Mouse (Mus musculus): ENCODE measurements at regions not wholly inside any gene's neighbourhood (a gene's known extent, or its start where the extent isn't known, plus 50 kb on each side); places are given as distances from the start of the nearest gene placed in this dataset.
A peak's percentile ranks its signal among the peaks of the same experiment; 100 is the strongest.
"Not testable (repeated sequence)": the region's sequence is repeated elsewhere in the genome, so short reads cannot be mapped to it uniquely, and the experiment has no call there.

DNA sequence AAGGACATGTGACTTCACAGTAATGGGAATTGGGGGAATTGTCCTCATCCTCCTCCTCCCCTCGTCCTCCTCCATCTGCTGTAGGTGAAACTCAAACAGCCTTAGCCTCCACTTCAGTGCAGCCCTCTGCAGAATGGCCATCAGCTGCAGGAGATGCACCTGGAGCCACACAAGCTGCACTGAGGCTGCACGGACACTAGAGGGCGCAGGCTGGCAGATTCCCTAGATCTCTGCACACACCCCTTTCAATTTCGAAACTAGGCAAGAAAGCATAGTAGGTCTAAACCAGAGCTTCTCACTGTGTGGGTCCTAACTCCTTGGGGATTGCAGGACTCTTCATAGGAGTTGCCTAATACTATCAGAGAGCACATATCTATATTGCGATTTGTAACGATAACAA is 106.2 kb upstream of the Asap2 start:
- H3K9me3 ChIP-seq (ENCODE audit: control insufficient read depth, low read length); H3K9ac ChIP-seq (ENCODE audit: low read length); H3K4me3 ChIP-seq (ENCODE audit: low read depth, low read length); H3K4me1 ChIP-seq (replicated peaks; ENCODE audit: control insufficient read depth, insufficient read depth, low read length); H3K27ac ChIP-seq (ENCODE audit: low read depth, low read length); H3K4me2 ChIP-seq (ENCODE audit: low read depth, low read length, severe bottlenecking); ATAC-seq (replicated peaks; ENCODE audit: low FRiP score); DNase-seq (ENCODE audit: low spot score); H3K27me3 ChIP-seq (ENCODE audit: control insufficient read depth, insufficient read depth, low read length); H3K36me3 ChIP-seq (ENCODE audit: control insufficient read depth, insufficient read depth, low read length): not testable (repeated sequence)
- WGBS: 72% methylated on average over 6 of the region's 6 CpGs

DNA sequence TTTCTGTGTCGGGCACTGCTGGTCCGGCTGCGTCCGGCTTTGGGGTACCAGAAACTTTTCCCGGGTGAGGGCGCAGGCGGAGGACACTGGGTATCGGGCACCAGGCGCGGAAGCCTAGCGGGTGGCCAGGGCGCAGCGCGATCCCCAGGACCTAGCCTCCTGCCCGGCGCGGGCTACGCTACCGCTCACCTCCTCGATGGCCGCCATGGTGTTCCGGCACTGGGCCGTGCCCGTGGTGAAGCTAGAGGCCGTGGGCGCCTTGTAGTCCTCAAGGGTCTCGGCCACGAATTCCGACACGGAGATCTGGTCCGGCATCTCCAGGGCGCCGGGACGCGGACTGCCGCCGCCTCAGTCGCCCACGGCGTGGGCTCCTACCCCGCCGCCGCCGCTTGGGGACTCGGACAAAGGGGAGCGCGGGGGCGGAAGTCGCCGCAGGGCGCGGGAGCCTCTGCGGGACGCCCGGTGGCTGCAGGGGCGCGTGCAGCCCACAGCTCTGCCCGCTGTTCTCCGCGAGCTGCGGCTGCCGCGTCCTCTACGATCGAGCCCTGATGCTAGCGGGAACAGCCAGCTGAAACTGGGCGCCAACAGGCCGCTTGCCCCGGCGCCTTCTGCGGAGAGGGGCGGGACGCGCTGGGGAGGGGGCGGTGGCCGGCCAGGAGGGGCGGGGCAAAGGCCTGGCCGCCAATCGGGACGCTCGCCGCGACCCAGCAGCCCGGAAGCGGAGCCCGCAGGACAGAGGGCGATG is 69.4 kb upstream of the Asap2 start:
- peak overlapping the region; percentile 76 for H3K27ac ChIP-seq (ENCODE audit: low read depth, low read length)
- ATAC-seq (replicated peaks; ENCODE audit: low FRiP score): peak; percentile 100
- H3K36me3 ChIP-seq (ENCODE audit: control insufficient read depth, insufficient read depth, low read length); H3K9me3 ChIP-seq (ENCODE audit: control insufficient read depth, low read length); H3K27me3 ChIP-seq (ENCODE audit: control insufficient read depth, insufficient read depth, low read length); H3K4me1 ChIP-seq (replicated peaks; ENCODE audit: control insufficient read depth, insufficient read depth, low read length): not testable (repeated sequence)
- peak overlapping the region; percentile 42 for H3K4me2 ChIP-seq (ENCODE audit: low read depth, low read length, severe bottlenecking)
- peak overlapping the region; percentile 73 for H3K4me3 ChIP-seq (ENCODE audit: low read depth, low read length)
- WGBS: under 1% methylated on average over 75 of the region's 87 CpGs
- peak; percentile 91 for DNase-seq (ENCODE audit: low spot score)
- peak overlapping the region; percentile 88 for H3K9ac ChIP-seq (ENCODE audit: low read length)

DNA sequence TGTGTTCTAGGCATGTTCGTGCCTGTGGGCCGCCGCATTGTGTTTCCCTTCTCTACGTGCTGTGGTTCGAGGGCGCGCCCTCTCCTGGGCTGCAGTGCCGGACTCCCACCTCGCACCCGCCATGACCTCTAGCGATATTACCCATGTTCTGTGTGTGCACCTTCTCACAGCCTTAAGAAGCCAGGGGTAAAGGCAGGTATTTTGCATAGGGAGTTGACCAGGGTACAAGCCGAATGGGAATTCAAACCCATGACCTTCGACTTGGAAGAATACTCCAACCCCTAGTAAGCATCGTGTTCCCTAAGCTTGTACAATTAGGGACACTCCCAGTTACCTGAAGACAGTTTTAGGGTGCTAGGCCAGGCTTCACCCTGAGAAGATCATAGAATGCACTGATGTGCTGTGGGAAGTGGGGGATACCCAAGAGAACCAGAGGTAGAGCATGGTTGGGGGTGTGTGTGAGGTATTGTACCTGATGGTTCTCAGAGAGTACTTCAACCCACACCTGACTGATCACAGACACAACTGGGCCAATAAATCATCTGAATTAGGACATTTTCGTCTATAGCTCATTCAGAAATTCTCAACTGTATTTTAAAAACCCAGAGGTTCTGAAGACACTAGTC is 68.7 kb upstream of the Asap2 start:
- ATAC-seq (replicated peaks; ENCODE audit: low FRiP score): 0 out of 2 replicates have a peak, but pooled peaks have one; percentile 8
- H3K9ac ChIP-seq (ENCODE audit: low read length); DNase-seq (ENCODE audit: low spot score); H3K4me2 ChIP-seq (ENCODE audit: low read depth, low read length, severe bottlenecking); H3K9me3 ChIP-seq (ENCODE audit: control insufficient read depth, low read length); H3K27ac ChIP-seq (ENCODE audit: low read depth, low read length); H3K4me1 ChIP-seq (replicated peaks; ENCODE audit: control insufficient read depth, insufficient read depth, low read length); H3K36me3 ChIP-seq (ENCODE audit: control insufficient read depth, insufficient read depth, low read length); H3K27me3 ChIP-seq (ENCODE audit: control insufficient read depth, insufficient read depth, low read length): not testable (repeated sequence)
- H3K4me3 ChIP-seq (ENCODE audit: low read depth, low read length): peak overlapping the region; percentile 73
- 30% methylated on average over 9 of the region's 15 CpGs for WGBS

DNA sequence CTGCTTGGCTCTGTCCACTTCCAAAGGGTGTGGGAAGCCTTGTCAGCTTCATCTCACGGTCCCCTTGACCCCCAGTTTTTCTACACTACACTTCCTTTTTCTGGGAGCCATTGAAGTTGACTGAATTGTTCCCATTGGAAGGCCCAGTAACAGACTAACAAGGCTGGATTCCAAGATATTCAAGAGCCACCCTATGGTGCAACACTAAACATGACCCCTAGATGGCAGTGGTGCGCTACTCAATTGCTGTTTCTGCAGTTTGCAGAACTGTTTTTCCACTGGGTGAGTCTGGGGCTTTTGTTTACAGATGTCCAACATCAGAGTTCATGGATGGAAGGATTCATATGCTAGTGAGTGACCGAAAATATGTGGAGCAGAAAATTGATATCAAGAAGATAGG is 61.3 kb upstream of the Asap2 start:
- DNase-seq (ENCODE audit: low spot score): peak; percentile 79
- not testable (repeated sequence) for H3K27ac ChIP-seq (ENCODE audit: low read depth, low read length); H3K4me2 ChIP-seq (ENCODE audit: low read depth, low read length, severe bottlenecking); H3K9ac ChIP-seq (ENCODE audit: low read length); H3K36me3 ChIP-seq (ENCODE audit: control insufficient read depth, insufficient read depth, low read length); ATAC-seq (replicated peaks; ENCODE audit: low FRiP score); H3K9me3 ChIP-seq (ENCODE audit: control insufficient read depth, low read length); H3K4me3 ChIP-seq (ENCODE audit: low read depth, low read length); H3K27me3 ChIP-seq (ENCODE audit: control insufficient read depth, insufficient read depth, low read length); H3K4me1 ChIP-seq (replicated peaks; ENCODE audit: control insufficient read depth, insufficient read depth, low read length)
- 42% methylated on average over 3 of the region's 3 CpGs for WGBS
